27 mouse cellular contexts compared by ENCODE assay signal in the genomic region with DNA sequence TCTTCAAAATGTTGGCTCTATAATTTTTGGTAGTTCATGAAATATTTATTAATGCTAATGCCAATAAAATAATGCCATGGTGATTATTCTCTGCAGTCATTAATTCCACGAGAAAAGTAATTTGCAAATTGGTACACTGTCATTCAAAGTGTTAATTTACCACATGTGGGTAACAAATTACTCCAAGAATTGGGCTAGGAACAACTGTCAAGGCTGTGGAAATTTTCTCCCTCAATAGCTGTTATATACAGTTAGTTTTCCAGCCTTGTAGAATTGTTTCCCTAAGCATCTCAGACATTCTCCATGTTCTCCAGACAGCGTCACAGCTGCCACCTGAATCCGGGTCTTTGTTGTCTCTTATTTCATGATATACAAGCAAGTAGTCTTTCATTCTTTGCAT.
"Had no signal": no experiment of that assay in that cellular context is flagged by ENCODE, and none has a peak within 500 bp of the region (broad histone marks: within the 10 kb centered on the region; RNA-seq: fewer than 3 reads in every experiment).

No protein-coding gene starts in this region.

- H3K4me3 ChIP-seq: heart, embryonic 10.5 days; heart, embryonic 12.5 days; hindbrain, embryonic 10.5 days; hindbrain, embryonic 12.5 days; intestine, embryonic 15.5 days; layer of hippocampus, adult 2 months; left cerebral cortex, adult 2 months; limb, embryonic 10.5 days; limb, embryonic 12.5 days; liver, embryonic 13.5 days; liver, embryonic 15.5 days had no signal

- H3K9ac ChIP-seq: heart, embryonic 12.5 days; hindbrain, embryonic 12.5 days; hindbrain, embryonic 14.5 days; intestine, embryonic 15.5 days; limb, embryonic 12.5 days; liver, embryonic 13.5 days; liver, embryonic 15.5 days; liver, postnatal 0 days had no signal

- H3K9me3 ChIP-seq: heart, embryonic 10.5 days; heart, embryonic 12.5 days; hindbrain, embryonic 12.5 days; intestine, embryonic 15.5 days; limb, embryonic 10.5 days; liver, embryonic 13.5 days; liver, embryonic 15.5 days had no signal

- H3K27ac ChIP-seq: heart, embryonic 10.5 days; hindbrain, embryonic 10.5 days; hindbrain, embryonic 12.5 days; hindbrain, embryonic 14.5 days; intestine, embryonic 15.5 days; layer of hippocampus, adult 2 months; left cerebral cortex, adult 2 months; limb, embryonic 10.5 days; limb, embryonic 12.5 days; liver, embryonic 13.5 days; liver, embryonic 15.5 days had no signal

- DNase-seq: gastrocnemius, postnatal 14 days; heart, adult 18-20 months; heart, postnatal 10 days; heart, postnatal 4 days; kidney, adult 18-20 months; kidney, adult 8-10 months; kidney, postnatal 10 days; kidney, postnatal 25 days; kidney, postnatal 4 days; liver; liver, embryonic 13.5 days; liver, postnatal 0 days had no signal

- H3K4me2 ChIP-seq: heart, embryonic 12.5 days; hindbrain, embryonic 12.5 days; hindbrain, embryonic 14.5 days; intestine, embryonic 15.5 days; limb, embryonic 12.5 days; liver, embryonic 11.5 days; liver, embryonic 13.5 days; liver, embryonic 15.5 days had no signal

- H3K27me3 ChIP-seq: heart, embryonic 12.5 days; hindbrain, embryonic 12.5 days; intestine, embryonic 15.5 days; limb, embryonic 12.5 days; liver, embryonic 13.5 days; liver, embryonic 15.5 days had no signal

- ATAC-seq: hindbrain, embryonic 16.5 days; inflammation-experienced regulatory T-cells, adult 6 months; intestine, embryonic 15.5 days; intestine, postnatal 0 days; liver, postnatal 0 days had no signal

- H3K36me3 ChIP-seq: heart, embryonic 10.5 days; heart, embryonic 12.5 days; hindbrain, embryonic 10.5 days; hindbrain, embryonic 12.5 days; intestine, embryonic 15.5 days; limb, embryonic 10.5 days; limb, embryonic 12.5 days; liver, embryonic 13.5 days; liver, embryonic 15.5 days had no signal

- H3K4me1 ChIP-seq: heart, embryonic 10.5 days; heart, embryonic 12.5 days; hindbrain, embryonic 12.5 days; intestine, embryonic 15.5 days; limb, embryonic 10.5 days; limb, embryonic 12.5 days; liver, embryonic 13.5 days; liver, embryonic 15.5 days had no signal
